Mouse (Mus musculus): Measurements from ENCODE around the gene Dnajb4. TPM values are rescaled to one million over a fixed set of nuclear protein-coding genes. Genes with fewer than 3 reads are reported as not detected.
"Not testable (repeated sequence)": the region's sequence is repeated elsewhere in the genome, so short reads cannot be mapped to it uniquely, and the experiment has no call there.

Gene Dnajb4
- polyA plus RNA-seq, 1 experiment from 2014 or later, result 50.4 TPM

- Histone ChIP-seq H3K27ac (ENCODE audit: low read depth, low read length) (no peak overlapping the region), H3K9me3 (ENCODE audit: control insufficient read depth, low read length) (no peaks in the 10 kb centered on the region), H3K36me3 (ENCODE audit: control insufficient read depth, insufficient read depth, low read length) (no peaks in the 10 kb centered on the region), H3K27me3 (ENCODE audit: control insufficient read depth, insufficient read depth, low read length) (no peaks in the 10 kb centered on the region), H3K4me2 (ENCODE audit: low read depth, low read length) (no peak overlapping the region), H3K9ac (replicated peaks; ENCODE audit: low read depth, low read length) (no peak overlapping the region), H3K4me3 (ENCODE audit: low read depth, low read length) (no peak overlapping the region), H3K4me1 (ENCODE audit: control insufficient read depth, insufficient read depth, low read length) (no peaks in the 10 kb centered on the region)
- no peak for ATAC-seq (ENCODE audit: low read depth)
Measured at GRCm38 (mm10) chr3:152202942-152203341, 7.2 kb downstream of the Dnajb4 start.

- H3K4me1 ChIP-seq (ENCODE audit: control insufficient read depth, insufficient read depth, low read length), result no peaks in the 10 kb centered on the region
- ATAC-seq (ENCODE audit: low read depth), result no peak
- H3K27ac ChIP-seq (ENCODE audit: low read depth, low read length), result no peak overlapping the region
- no peaks in the 10 kb centered on the region for H3K9me3 ChIP-seq (ENCODE audit: control insufficient read depth, low read length)
- H3K9ac ChIP-seq (replicated peaks; ENCODE audit: low read depth, low read length), result no peak overlapping the region
- WGBS, result 94% methylated on average over 2 of the region's 2 CpGs
- no peaks in the 10 kb centered on the region for H3K36me3 ChIP-seq (ENCODE audit: control insufficient read depth, insufficient read depth, low read length)
- no peak overlapping the region for H3K4me3 ChIP-seq (ENCODE audit: low read depth, low read length)
- no peak overlapping the region for H3K4me2 ChIP-seq (ENCODE audit: low read depth, low read length)
- H3K27me3 ChIP-seq (ENCODE audit: control insufficient read depth, insufficient read depth, low read length), result no peaks in the 10 kb centered on the region
Measured at GRCm38 (mm10) chr3:152201651-152202050, 8.5 kb downstream of the Dnajb4 start.

GRCm38 (mm10) chr3:152201181-152201580, 8.9 kb downstream of the Dnajb4 start:
- ATAC-seq (ENCODE audit: low read depth), result no peak
- no peaks in the 10 kb centered on the region for H3K9me3 ChIP-seq (ENCODE audit: control insufficient read depth, low read length)
- WGBS, result 89% methylated on average over 3 of the region's 3 CpGs
- no peak overlapping the region for H3K4me2 ChIP-seq (ENCODE audit: low read depth, low read length)
- H3K27me3 ChIP-seq (ENCODE audit: control insufficient read depth, insufficient read depth, low read length), result no peaks in the 10 kb centered on the region
- no peaks in the 10 kb centered on the region for H3K36me3 ChIP-seq (ENCODE audit: control insufficient read depth, insufficient read depth, low read length)
- H3K4me3 ChIP-seq (ENCODE audit: low read depth, low read length), result no peak overlapping the region
- H3K4me1 ChIP-seq (ENCODE audit: control insufficient read depth, insufficient read depth, low read length), result no peaks in the 10 kb centered on the region
- H3K27ac ChIP-seq (ENCODE audit: low read depth, low read length), result no peak overlapping the region
- no peak overlapping the region for H3K9ac ChIP-seq (replicated peaks; ENCODE audit: low read depth, low read length)

GRCm38 (mm10) chr3:152199125-152199524, 11.0 kb downstream of the Dnajb4 start:
- no peaks in the 10 kb centered on the region for H3K9me3 ChIP-seq (ENCODE audit: control insufficient read depth, low read length)
- no peaks in the 10 kb centered on the region for H3K36me3 ChIP-seq (ENCODE audit: control insufficient read depth, insufficient read depth, low read length)
- no peak overlapping the region for H3K9ac ChIP-seq (replicated peaks; ENCODE audit: low read depth, low read length)
- H3K27me3 ChIP-seq (ENCODE audit: control insufficient read depth, insufficient read depth, low read length), result no peaks in the 10 kb centered on the region
- H3K27ac ChIP-seq (ENCODE audit: low read depth, low read length), result no peak overlapping the region
- H3K4me2 ChIP-seq (ENCODE audit: low read depth, low read length), result no peak overlapping the region
- ATAC-seq (ENCODE audit: low read depth), result no peak
- no peaks in the 10 kb centered on the region for H3K4me1 ChIP-seq (ENCODE audit: control insufficient read depth, insufficient read depth, low read length)
- no peak overlapping the region for H3K4me3 ChIP-seq (ENCODE audit: low read depth, low read length)
- 66% methylated on average over 3 of the region's 3 CpGs for WGBS

- not testable (repeated sequence) for H3K4me3 ChIP-seq (ENCODE audit: low read depth, low read length); H3K4me2 ChIP-seq (ENCODE audit: low read depth, low read length); H3K9me3 ChIP-seq (ENCODE audit: control insufficient read depth, low read length); H3K4me1 ChIP-seq (ENCODE audit: control insufficient read depth, insufficient read depth, low read length); H3K36me3 ChIP-seq (ENCODE audit: control insufficient read depth, insufficient read depth, low read length); H3K9ac ChIP-seq (replicated peaks; ENCODE audit: low read depth, low read length); H3K27me3 ChIP-seq (ENCODE audit: control insufficient read depth, insufficient read depth, low read length); H3K27ac ChIP-seq (ENCODE audit: low read depth, low read length); ATAC-seq (ENCODE audit: low read depth)
- WGBS, result 35% methylated on average over 2 of the region's 2 CpGs
Measured at GRCm38 (mm10) chr3:152197246-152197645, 12.9 kb downstream of the Dnajb4 start.

- Histone ChIP-seq H3K4me2 (ENCODE audit: low read depth, low read length) (peak overlapping the region; percentile 67), H3K27me3 (ENCODE audit: control insufficient read depth, insufficient read depth, low read length) (no peaks in the 10 kb centered on the region)
Measured at GRCm38 (mm10) chr3:152193635-152194097, 16.4 kb downstream of the Dnajb4 start.

GRCm38 (mm10) chr3:152193177-152193576, 16.9 kb downstream of the Dnajb4 start:
- Histone ChIP-seq H3K9me3 (ENCODE audit: control insufficient read depth, low read length) (no peaks in the 10 kb centered on the region), H3K36me3 (ENCODE audit: control insufficient read depth, insufficient read depth, low read length) (no peaks in the 10 kb centered on the region), H3K27me3 (ENCODE audit: control insufficient read depth, insufficient read depth, low read length) (no peaks in the 10 kb centered on the region), H3K4me3 (ENCODE audit: low read depth, low read length) (peak overlapping the region; percentile 46), H3K4me2 (ENCODE audit: low read depth, low read length) (peak overlapping the region; percentile 67), H3K4me1 (ENCODE audit: control insufficient read depth, insufficient read depth, low read length) (peaks cover 13% of the 10 kb centered on the region), H3K27ac (ENCODE audit: low read depth, low read length) (peak overlapping the region; percentile 67), H3K9ac (replicated peaks; ENCODE audit: low read depth, low read length) (peak overlapping the region; percentile 61)
- ATAC-seq (ENCODE audit: low read depth), result no peak
- WGBS, result 18% methylated on average over 7 of the region's 7 CpGs

More at GRCm38 (mm10) chr3:152193635-152194097, 16.4 kb downstream of the Dnajb4 start:
- ATAC-seq (ENCODE audit: low read depth), result peak; percentile 99
- no peaks in the 10 kb centered on the region for H3K36me3 ChIP-seq (ENCODE audit: control insufficient read depth, insufficient read depth, low read length)
- H3K9me3 ChIP-seq (ENCODE audit: control insufficient read depth, low read length), result no peaks in the 10 kb centered on the region
- H3K27ac ChIP-seq (ENCODE audit: low read depth, low read length), result peak overlapping the region; percentile 67
- H3K4me3 ChIP-seq (ENCODE audit: low read depth, low read length), result peak overlapping the region; percentile 46
- H3K9ac ChIP-seq (replicated peaks; ENCODE audit: low read depth, low read length), result peak overlapping the region; percentile 61
- WGBS, result under 1% methylated on average over 17 of the region's 17 CpGs
- peaks cover 13% of the 10 kb centered on the region for H3K4me1 ChIP-seq (ENCODE audit: control insufficient read depth, insufficient read depth, low read length)

GRCm38 (mm10) chr3:152192238-152192931, 17.7 kb downstream of the Dnajb4 start:
- H3K4me2 ChIP-seq (ENCODE audit: low read depth, low read length), result peak overlapping the region; percentile 64
- H3K27me3 ChIP-seq (ENCODE audit: control insufficient read depth, insufficient read depth, low read length), result no peaks in the 10 kb centered on the region
- no peaks in the 10 kb centered on the region for H3K36me3 ChIP-seq (ENCODE audit: control insufficient read depth, insufficient read depth, low read length)
- peaks cover 13% of the 10 kb centered on the region for H3K4me1 ChIP-seq (ENCODE audit: control insufficient read depth, insufficient read depth, low read length)
- peak overlapping the region; percentile 34; the same call in 1 of the 2 replicates for H3K9ac ChIP-seq (replicated peaks; ENCODE audit: low read depth, low read length)
- no peak for ATAC-seq (ENCODE audit: low read depth)
- no peaks in the 10 kb centered on the region for H3K9me3 ChIP-seq (ENCODE audit: control insufficient read depth, low read length)
- 0 out of 2 replicates have a peak overlapping the region, but pooled peaks have one; percentile 34 for H3K27ac ChIP-seq (ENCODE audit: low read depth, low read length)
- WGBS, result 29% methylated on average over 11 of the region's 11 CpGs
- peak overlapping the region; percentile 40 for H3K4me3 ChIP-seq (ENCODE audit: low read depth, low read length)

GRCm38 (mm10) chr3:152191791-152192237, 18.3 kb downstream of the Dnajb4 start:
- Histone ChIP-seq H3K36me3 (ENCODE audit: control insufficient read depth, insufficient read depth, low read length) (no peaks in the 10 kb centered on the region), H3K9ac (replicated peaks; ENCODE audit: low read depth, low read length) (peak overlapping the region; percentile 34; the same call in 1 of the 2 replicates), H3K4me3 (ENCODE audit: low read depth, low read length) (peak overlapping the region; percentile 40), H3K4me1 (ENCODE audit: control insufficient read depth, insufficient read depth, low read length) (peaks cover 13% of the 10 kb centered on the region), H3K27ac (ENCODE audit: low read depth, low read length) (0 out of 2 replicates have a peak overlapping the region, but pooled peaks have one; percentile 34), H3K27me3 (ENCODE audit: control insufficient read depth, insufficient read depth, low read length) (no peaks in the 10 kb centered on the region), H3K9me3 (ENCODE audit: control insufficient read depth, low read length) (no peaks in the 10 kb centered on the region), H3K4me2 (ENCODE audit: low read depth, low read length) (peak overlapping the region; percentile 64)
- 0 out of 2 replicates have a peak, but pooled peaks have one; percentile 13 for ATAC-seq (ENCODE audit: low read depth)
- WGBS, result 28% methylated on average over 6 of the region's 6 CpGs

Measured in neural tube, embryonic 14.5 days (tissue).